Comparison of ENCODE assay signal across 8 mouse cellular contexts in genomic region chr19:6342276-6342933, GRCm38 (mm10). TPM values are rescaled to one million over a fixed set of nuclear protein-coding genes. Genes with fewer than 3 reads are reported as not detected.
DNase-seq lines count a peak whose midpoint lies in the region; ATAC-seq lines count a peak whose summit lies in the region.

No protein-coding gene starts in this region.

- no peaks in the 10 kb centered on the region for H3K27me3 ChIP-seq in hindbrain, embryonic 12.5 days
- no peaks in the 10 kb centered on the region for H3K27me3 ChIP-seq in liver, embryonic 16.5 days (ENCODE audit: control insufficient read depth, insufficient read depth, low read depth, low read length)
- H3K27me3 ChIP-seq in stomach, embryonic 15.5 days (replicated peaks), result no peaks in the 10 kb centered on the region

- no peak overlapping the region for H3K4me3 ChIP-seq in hindbrain, embryonic 12.5 days
- H3K4me3 ChIP-seq in liver, embryonic 16.5 days (ENCODE audit: low read depth, low read length), result peak overlapping the region; percentile 83
- peak overlapping the region; percentile 74; the same call in 1 of the 2 replicates for H3K4me3 ChIP-seq in stomach, embryonic 15.5 days (replicated peaks)

- H3K9me3 ChIP-seq in hindbrain, embryonic 12.5 days (replicated peaks), result no peaks in the 10 kb centered on the region
- no peaks in the 10 kb centered on the region for H3K9me3 ChIP-seq in liver, embryonic 16.5 days (replicated peaks; ENCODE audit: control insufficient read depth, low read length)
- H3K9me3 ChIP-seq in stomach, embryonic 15.5 days, result no peaks in the 10 kb centered on the region

- H3K4me2 ChIP-seq in hindbrain, embryonic 12.5 days (replicated peaks), result 0 out of 2 replicates have a peak overlapping the region, but pooled peaks have one; percentile 77
- peak overlapping the region; percentile 100 for H3K4me2 ChIP-seq in liver, embryonic 16.5 days (ENCODE audit: low read depth, low read length)
- peak overlapping the region; percentile 95 for H3K4me2 ChIP-seq in stomach, embryonic 15.5 days

- WGBS in hindbrain, embryonic 12.5 days, result 78% methylated on average over 5 of the region's 5 CpGs
- WGBS in liver, embryonic 16.5 days (ENCODE audit: insufficient replicate concordance), result 52% methylated on average over 5 of the region's 5 CpGs
- 63% methylated on average over 5 of the region's 5 CpGs for WGBS in stomach, embryonic 15.5 days

- H3K27ac ChIP-seq in hindbrain, embryonic 12.5 days, result no peak overlapping the region
- peak overlapping the region; percentile 36 for H3K27ac ChIP-seq in liver, embryonic 16.5 days (ENCODE audit: low read length)
- H3K27ac ChIP-seq in stomach, embryonic 15.5 days, result no peak overlapping the region

- peaks cover 76% of the 10 kb centered on the region for H3K36me3 ChIP-seq in hindbrain, embryonic 12.5 days
- H3K36me3 ChIP-seq in liver, embryonic 16.5 days (ENCODE audit: control insufficient read depth, insufficient read depth), result peaks cover 19% of the 10 kb centered on the region
- peaks cover 35% of the 10 kb centered on the region for H3K36me3 ChIP-seq in stomach, embryonic 15.5 days

- H3K9ac ChIP-seq in hindbrain, embryonic 12.5 days, result no peak overlapping the region
- peak overlapping the region; percentile 87; the same call in 1 of the 2 replicates for H3K9ac ChIP-seq in liver, embryonic 16.5 days (ENCODE audit: low read depth, low read length)
- H3K9ac ChIP-seq in stomach, embryonic 15.5 days, result no peak overlapping the region

- no peak for ATAC-seq in hindbrain, embryonic 12.5 days (ENCODE audit: low FRiP score)
- ATAC-seq in liver, embryonic 16.5 days (ENCODE audit: low read depth), result no peak
- no peak for ATAC-seq in stomach, embryonic 15.5 days (ENCODE audit: insufficient read depth, low FRiP score, low read depth)
- ATAC-seq in megakaryocyte-erythroid progenitor cell, adult 5-6 weeks (replicated peaks; ENCODE audit: low FRiP score, low TSS enrichment, poor library complexity, severe bottlenecking), result no peak

- DNase-seq in kidney, postnatal 10 days, result peak; percentile 46
- DNase-seq in kidney, adult 11 months, result no peak
- no peak for DNase-seq in layer of hippocampus, postnatal 14 days (ENCODE audit: low spot score in 2 of 2)
- DNase-seq in gastrocnemius, postnatal 14 days, result no peak

- intact Hi-C loops in gastrocnemius, postnatal 14 days (cut with DNase I; ENCODE audit: low total_unique reads), result no loop called here

- H3K4me1 ChIP-seq in hindbrain, embryonic 12.5 days, result peaks cover 18% of the 10 kb centered on the region
- H3K4me1 ChIP-seq in liver, embryonic 16.5 days (ENCODE audit: control insufficient read depth, low read depth, low read length), result peaks cover 36% of the 10 kb centered on the region
- peaks cover 29% of the 10 kb centered on the region; the same call in 1 of the 2 replicates for H3K4me1 ChIP-seq in stomach, embryonic 15.5 days

RNA-seq across cellular contexts. Expression of gene Map4k2, which starts 1.5 kb away (rescaled TPM):
- polyA plus RNA-seq in hindbrain, embryonic 12.5 days (2016; fragmentation: Nextera tagmentation; extraction: Ambion mirVana), result 15.0 and 16.0 TPM in 2 replicates
- 8.2 and 8.6 TPM in 2 replicates for polyA plus RNA-seq in liver, embryonic 16.5 days (2015; fragmentation: Nextera tagmentation; extraction: Ambion mirVana)
- polyA plus RNA-seq in stomach, embryonic 15.5 days (2015; fragmentation: Nextera tagmentation; extraction: Ambion mirVana), result 11.4 and 13.8 TPM in 2 replicates
- 10 to 100 TPM; 82.6 to 85.8 TPM for total RNA-seq in layer of hippocampus, postnatal 14 days (2021)
- 37.3 and 41.8 TPM in 2 replicates for total RNA-seq in megakaryocyte-erythroid progenitor cell, adult 5-6 weeks (2014; fragmentation: Nextera tagmentation)
- total RNA-seq in megakaryocyte-erythroid progenitor cell, adult 5-6 weeks (2017), result 9.4 and 27.2 TPM in 2 replicates
- 10 to 100 TPM in 1 of 2 experiments, 1 to 10 TPM in 1; 9.5 to 14.4 TPM for total RNA-seq in gastrocnemius, postnatal 14 days (2021)

RNA-seq across cellular contexts. Expression of gene Men1, which starts 7.6 kb away (rescaled TPM):
- polyA plus RNA-seq in hindbrain, embryonic 12.5 days (2016; fragmentation: Nextera tagmentation; extraction: Ambion mirVana), result 91.5 and 95.8 TPM in 2 replicates
- 19.5 and 21.0 TPM in 2 replicates for polyA plus RNA-seq in liver, embryonic 16.5 days (2015; fragmentation: Nextera tagmentation; extraction: Ambion mirVana)
- polyA plus RNA-seq in stomach, embryonic 15.5 days (2015; fragmentation: Nextera tagmentation; extraction: Ambion mirVana), result 70.2 and 74.3 TPM in 2 replicates
- 10 to 100 TPM; 66.4 to 68.2 TPM for total RNA-seq in layer of hippocampus, postnatal 14 days (2021)
- 39.8 and 56.2 TPM in 2 replicates for total RNA-seq in megakaryocyte-erythroid progenitor cell, adult 5-6 weeks (2014; fragmentation: Nextera tagmentation)
- 17.8 and 19.8 TPM in 2 replicates for total RNA-seq in megakaryocyte-erythroid progenitor cell, adult 5-6 weeks (2017)
- 10 to 100 TPM; 10.1 to 11.4 TPM for total RNA-seq in gastrocnemius, postnatal 14 days (2021)

RNA-seq across cellular contexts. Expression of gene Sf1, which starts 21.1 kb away (rescaled TPM):
- 168 and 176 TPM in 2 replicates for polyA plus RNA-seq in hindbrain, embryonic 12.5 days (2016; fragmentation: Nextera tagmentation; extraction: Ambion mirVana)
- polyA plus RNA-seq in liver, embryonic 16.5 days (2015; fragmentation: Nextera tagmentation; extraction: Ambion mirVana), result 52.1 and 58.4 TPM in 2 replicates
- polyA plus RNA-seq in stomach, embryonic 15.5 days (2015; fragmentation: Nextera tagmentation; extraction: Ambion mirVana), result 104 and 127 TPM in 2 replicates
- total RNA-seq in layer of hippocampus, postnatal 14 days (2021), result 100 to 1,000 TPM; 182 to 189 TPM
- 286 and 398 TPM in 2 replicates for total RNA-seq in megakaryocyte-erythroid progenitor cell, adult 5-6 weeks (2014; fragmentation: Nextera tagmentation)
- total RNA-seq in megakaryocyte-erythroid progenitor cell, adult 5-6 weeks (2017), result 253 and 302 TPM in 2 replicates
- 10 to 100 TPM; 75.1 to 80.9 TPM for total RNA-seq in gastrocnemius, postnatal 14 days (2021)

RNA-seq across cellular contexts. Expression of gene Cdc42bpg, which starts 36.1 kb away (rescaled TPM):
- polyA plus RNA-seq in hindbrain, embryonic 12.5 days (2016; fragmentation: Nextera tagmentation; extraction: Ambion mirVana), result 0.48 and 0.61 TPM in 2 replicates
- 0.34 and 0.40 TPM in 2 replicates for polyA plus RNA-seq in liver, embryonic 16.5 days (2015; fragmentation: Nextera tagmentation; extraction: Ambion mirVana)
- 1.3 and 1.5 TPM in 2 replicates for polyA plus RNA-seq in stomach, embryonic 15.5 days (2015; fragmentation: Nextera tagmentation; extraction: Ambion mirVana)
- 1 to 10 TPM; 4.9 to 5.6 TPM for total RNA-seq in layer of hippocampus, postnatal 14 days (2021)
- total RNA-seq in megakaryocyte-erythroid progenitor cell, adult 5-6 weeks (2014; fragmentation: Nextera tagmentation), result 3.4 and 4.4 TPM in 2 replicates
- total RNA-seq in megakaryocyte-erythroid progenitor cell, adult 5-6 weeks (2017), result 3.1 and 3.7 TPM in 2 replicates
- total RNA-seq in gastrocnemius, postnatal 14 days (2021), result 1 to 10 TPM; 3.4 to 3.9 TPM

RNA-seq across cellular contexts. Expression of gene Pygm, which starts 41.8 kb away (rescaled TPM):
- 1.8 and 3.9 TPM in 2 replicates for polyA plus RNA-seq in hindbrain, embryonic 12.5 days (2016; fragmentation: Nextera tagmentation; extraction: Ambion mirVana)
- polyA plus RNA-seq in liver, embryonic 16.5 days (2015; fragmentation: Nextera tagmentation; extraction: Ambion mirVana), result 5.8 and 11.2 TPM in 2 replicates
- polyA plus RNA-seq in stomach, embryonic 15.5 days (2015; fragmentation: Nextera tagmentation; extraction: Ambion mirVana), result 10.3 and 12.8 TPM in 2 replicates
- 10 to 100 TPM; 28.0 to 37.5 TPM for total RNA-seq in layer of hippocampus, postnatal 14 days (2021)
- total RNA-seq in megakaryocyte-erythroid progenitor cell, adult 5-6 weeks (2014; fragmentation: Nextera tagmentation), result 4.9 TPM in 1 of 2 replicates, not detected in the other
- total RNA-seq in megakaryocyte-erythroid progenitor cell, adult 5-6 weeks (2017), result 0.04 and 4.9 TPM in 2 replicates
- total RNA-seq in gastrocnemius, postnatal 14 days (2021), result 1,000 to 10,000 TPM; 4,021 to 4,833 TPM
